Mouse (Mus musculus) adrenal gland (tissue): ENCODE results near the gene Sema3g.

Experiments used
- intact Hi-C: fragments of 180-260 bp; cut with DNase I; formaldehyde crosslinking; loops from one replicate; pipeline ENCODE4 v1.15.1; 2025
- long read RNA-seq, 2 experiments: library from polyadenylated mRNA; unstranded; transcript quantifications; one replicate each; pipeline ENCODE4 v2.0.0; 2020; ENCODE audit warnings: borderline replicate concordance in 1 of 2; ENCODE audit not compliant: insufficient replicate concordance in 1 of 2

Gene Sema3g
- long read RNA-seq, experiment 1, partial matches to known transcripts, result 0 of 1 reads
- long read RNA-seq, experiment 1, other reads (novel, unspliced or antisense), result 1 of 1 reads
- long read RNA-seq, experiment 2, result 0 reads

DNA sequence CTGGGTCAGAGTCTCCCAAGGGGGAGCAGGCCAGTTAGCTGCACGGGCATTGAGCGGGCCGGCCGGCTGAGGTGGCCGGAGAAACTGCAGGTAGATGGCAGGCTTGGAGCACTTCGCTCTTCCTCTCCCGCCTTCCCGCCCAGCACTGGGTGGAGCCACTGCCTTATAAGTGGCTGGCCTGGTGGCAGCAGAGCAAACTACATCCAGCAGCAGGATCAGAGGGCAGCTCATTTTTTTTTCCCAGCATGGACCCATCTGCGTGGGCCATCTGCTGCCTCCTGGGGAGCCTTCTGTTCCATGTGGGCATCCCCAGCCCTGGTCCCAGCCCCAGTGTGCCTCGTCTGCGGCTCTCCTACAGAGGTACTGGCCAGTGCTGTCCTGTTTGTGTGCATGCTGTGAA lies at the start of gene Sema3g:
Gene Sema3g, plus strand, starts transcription at position 195 of the 400 bp plus-strand sequence.
- intact Hi-C loops, result loop anchor here (5.0 kb wide), 1 partner anchor 115 kb away; no protein-coding TSS in a partner anchor

DNA sequence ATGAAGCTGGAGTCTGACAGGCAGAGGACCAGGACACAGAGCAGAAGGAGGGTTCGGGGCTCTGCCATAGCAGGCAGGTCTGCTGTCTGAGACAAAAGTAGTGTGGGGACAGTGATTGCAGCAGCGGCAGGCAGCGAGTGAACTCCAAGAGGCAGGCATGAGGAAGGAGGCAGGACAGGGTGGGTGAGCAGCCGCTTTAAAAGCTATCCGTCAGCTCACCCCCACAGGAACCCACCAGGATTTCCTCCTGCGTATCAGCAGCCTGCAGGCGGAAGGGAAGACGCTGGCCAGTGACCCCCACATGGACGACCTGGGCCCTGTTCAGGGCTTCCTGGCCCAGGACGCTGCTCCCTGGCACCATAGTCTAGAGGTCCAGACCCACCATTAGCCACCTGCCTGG lies 49.2 kb upstream of the Sema3g start, which contains the start of gene Stab1:
Gene Stab1, minus strand, starts transcription at position 217 of the 400 bp plus-strand sequence.
- intact Hi-C loops, result no loop called here

DNA sequence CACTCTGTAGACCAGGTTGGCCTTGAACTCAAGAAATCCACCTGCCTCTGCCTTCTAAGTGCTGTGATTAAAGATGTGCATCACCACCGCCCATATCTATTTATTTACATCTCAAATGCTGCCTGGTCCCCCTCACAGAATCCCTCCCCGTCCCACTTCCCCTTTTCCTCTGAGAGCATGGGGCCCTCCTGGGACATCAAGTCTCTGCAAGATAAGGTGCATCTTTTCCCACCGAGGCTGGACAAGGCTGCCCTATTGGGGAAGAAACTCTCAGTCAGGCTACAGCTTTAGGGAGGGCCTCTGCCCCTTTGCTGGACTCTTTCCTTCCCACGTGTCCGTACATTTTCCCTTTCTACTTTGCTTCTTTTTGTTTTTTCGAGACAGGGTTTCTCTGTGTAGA lies 48.2 kb upstream of the Sema3g start:
- intact Hi-C loops, result no loop called here

DNA sequence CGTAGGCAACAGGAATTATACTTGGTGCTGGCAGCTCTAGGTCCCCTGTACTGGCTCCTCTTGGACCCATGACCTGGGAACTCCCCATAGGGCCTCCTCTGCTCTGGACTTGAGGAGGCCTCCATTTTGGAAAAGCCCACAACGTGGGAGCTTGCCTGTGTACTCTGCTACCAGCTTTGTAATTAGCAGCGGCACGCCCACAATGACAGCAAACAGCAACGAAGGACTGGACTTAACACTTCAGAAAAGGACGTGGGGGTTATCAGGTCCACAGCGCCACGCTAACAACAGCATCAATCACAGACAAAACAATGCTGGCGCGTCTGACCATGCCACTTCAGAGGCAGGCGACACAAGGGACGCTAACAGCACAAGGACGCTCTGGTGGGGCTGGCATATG lies 46.7 kb upstream of the Sema3g start:
- intact Hi-C loops, result no loop called here

DNA sequence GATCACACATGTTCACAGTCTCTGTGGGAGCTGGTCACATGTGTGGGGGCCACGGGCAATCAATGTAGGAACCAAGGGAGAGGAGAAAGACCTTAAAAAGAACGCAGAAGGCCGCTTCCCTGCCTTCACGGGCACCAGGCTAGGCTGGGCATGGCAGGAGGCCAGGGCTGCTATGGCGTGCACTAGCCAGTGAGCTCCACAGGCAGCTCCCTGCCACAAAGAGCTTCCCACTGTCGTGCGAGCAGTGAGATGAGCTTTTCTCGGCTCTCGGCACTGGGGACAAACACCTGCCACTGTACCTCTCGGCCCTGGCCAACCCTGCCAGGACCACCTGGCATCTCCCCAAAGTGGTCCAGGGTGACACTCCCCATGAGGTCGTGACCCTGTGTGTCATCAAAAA lies 46.3 kb upstream of the Sema3g start:
- intact Hi-C loops, result no loop called here

DNA sequence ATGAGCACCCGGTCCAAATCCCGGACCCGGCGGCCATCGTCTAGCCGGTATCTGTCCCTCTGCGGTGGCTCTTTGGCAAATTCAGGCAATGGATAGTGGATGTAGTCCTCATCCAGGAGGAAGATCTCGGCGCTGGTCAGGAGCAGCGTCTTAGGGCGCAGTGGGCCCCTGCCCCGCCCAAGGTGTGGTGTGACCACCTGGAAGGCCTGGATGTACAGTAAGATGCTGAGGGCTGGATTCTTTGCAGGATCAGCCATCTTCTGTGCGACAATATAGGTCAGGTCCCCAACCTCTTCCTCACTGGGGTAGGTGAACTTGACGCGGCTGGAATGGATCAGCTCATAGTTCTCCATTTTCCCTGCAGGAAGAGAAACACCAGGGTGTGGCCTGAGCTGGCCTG lies 45.8 kb upstream of the Sema3g start:
- intact Hi-C loops, result no loop called here

DNA sequence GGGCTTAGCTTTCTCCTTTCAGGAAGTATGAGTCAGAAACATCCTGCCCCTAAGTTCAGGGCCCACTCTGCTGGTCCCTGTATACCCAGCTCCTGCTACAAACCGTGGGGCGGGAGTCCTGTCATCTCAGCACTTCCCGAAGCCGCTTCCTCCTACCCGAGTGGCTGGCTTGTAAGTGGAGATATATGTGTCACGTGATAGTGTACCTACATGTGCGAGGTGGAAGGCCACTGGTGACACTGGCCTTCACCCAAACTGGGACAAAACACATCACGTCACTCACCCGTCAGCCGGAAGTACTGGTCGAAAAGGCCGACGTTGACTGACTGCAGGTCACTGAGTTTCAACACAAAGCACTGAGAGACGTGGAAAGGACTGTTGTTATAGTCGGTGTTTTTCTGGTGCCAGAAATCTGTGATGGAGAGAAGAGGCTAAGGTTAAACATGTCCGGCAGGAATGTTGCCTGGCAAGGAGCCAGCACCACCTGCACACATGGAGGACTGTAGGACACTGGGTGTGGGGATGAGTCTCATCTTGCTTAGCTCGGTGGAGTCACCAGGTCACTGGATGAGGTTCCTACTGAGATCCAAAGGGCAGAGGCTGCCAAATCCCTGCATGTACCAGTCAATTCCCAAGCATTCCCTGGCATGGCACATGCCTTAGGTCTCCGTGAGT lies 44.7 kb upstream of the Sema3g start:
- intact Hi-C loops, result no loop called here

DNA sequence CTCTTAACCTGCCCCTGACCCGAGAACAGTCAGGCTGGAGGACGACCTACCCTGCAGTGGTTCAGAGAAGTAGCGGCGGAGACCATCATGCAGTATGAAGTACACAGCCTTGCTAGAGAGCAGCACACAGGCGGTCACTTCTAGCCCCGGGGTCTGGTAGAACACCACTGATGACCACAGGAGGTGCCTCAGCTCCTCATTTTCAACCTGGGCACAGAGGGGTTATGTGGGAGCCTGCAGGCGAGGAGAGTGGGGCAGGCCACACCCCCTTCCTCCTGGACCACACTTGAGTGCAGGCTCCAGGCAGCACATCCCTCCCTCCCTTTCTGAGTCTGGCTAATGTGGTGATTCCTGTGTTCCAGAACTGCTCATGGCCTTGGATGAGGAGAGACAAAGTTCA lies 44.1 kb upstream of the Sema3g start:
- intact Hi-C loops, result no loop called here

DNA sequence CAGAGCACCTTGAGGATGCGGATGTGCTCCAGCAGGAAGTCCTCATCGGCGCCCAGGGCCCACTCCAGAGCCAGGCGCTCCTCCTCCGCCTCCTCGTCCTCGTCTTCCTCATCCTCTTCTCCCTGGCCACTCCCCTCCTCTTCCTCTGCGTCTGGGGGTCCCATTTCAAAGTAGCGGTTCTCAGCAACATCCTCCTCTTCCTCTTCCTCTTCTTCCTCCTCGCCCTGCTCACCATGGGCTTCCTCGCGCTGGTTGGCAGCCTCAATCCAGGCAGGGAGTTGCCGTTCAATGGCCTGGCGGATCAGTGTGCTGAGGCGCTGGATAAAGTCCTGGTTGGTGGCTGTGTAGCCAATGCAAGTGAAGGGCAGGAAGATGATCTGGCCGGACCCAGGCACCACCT lies 40.4 kb upstream of the Sema3g start:
- intact Hi-C loops, result no loop called here

DNA sequence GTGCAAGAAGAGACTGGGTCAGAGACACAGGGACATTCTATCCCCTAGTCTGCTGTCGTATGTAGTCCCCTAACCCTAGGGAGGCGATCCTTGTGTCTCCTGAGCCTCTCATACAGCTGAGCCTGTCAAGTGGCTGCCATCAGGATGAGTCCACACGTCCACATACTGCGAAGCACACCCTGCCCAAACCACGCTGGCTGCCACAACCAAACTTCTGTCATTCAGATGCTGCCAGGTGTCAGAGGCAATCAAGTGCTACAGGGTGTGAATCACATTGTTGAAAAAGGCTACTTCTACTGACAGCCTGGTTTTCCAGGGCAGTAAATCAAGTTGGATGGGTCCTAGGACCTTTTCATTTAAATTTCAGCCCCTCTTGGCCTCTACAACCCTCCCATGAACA lies 39.9 kb upstream of the Sema3g start:
- intact Hi-C loops, result no loop called here

DNA sequence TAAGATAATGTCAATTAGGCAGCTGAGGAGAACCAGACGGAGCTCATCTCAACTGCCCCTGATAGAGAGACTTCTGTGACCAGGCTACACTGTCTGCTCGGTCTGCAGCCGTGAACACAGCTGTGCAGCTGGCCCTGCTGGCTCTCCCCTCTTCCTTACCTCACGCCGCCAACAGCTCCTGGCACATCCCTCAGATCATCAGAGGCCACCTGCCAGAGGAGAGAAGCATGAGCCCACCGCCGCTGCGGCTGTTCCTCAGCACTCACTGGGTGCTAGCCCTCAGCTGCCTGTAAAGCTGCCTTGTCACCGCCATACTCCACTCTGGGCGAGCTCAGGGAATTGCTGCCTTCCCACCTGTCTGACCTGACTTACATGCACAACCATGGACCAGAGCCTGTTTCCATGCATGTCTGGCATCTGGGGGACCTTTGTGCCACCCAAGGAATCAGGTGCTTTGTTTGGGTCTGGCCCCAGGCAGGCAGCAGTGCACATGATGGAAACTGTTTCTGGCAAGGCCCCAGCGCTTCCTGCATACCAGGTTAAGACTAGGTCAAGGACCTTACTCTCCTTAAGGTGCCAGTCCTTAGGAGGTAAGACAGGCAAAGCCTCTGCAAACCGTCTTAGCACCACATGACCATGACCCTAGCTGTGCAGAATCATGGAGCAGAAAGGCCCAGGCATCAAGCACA lies 37.8 kb upstream of the Sema3g start:
- intact Hi-C loops, result loop anchor here (5.0 kb wide), 1 partner anchor 48 kb away; the partner anchor contains the start of gene Nt5dc2

DNA sequence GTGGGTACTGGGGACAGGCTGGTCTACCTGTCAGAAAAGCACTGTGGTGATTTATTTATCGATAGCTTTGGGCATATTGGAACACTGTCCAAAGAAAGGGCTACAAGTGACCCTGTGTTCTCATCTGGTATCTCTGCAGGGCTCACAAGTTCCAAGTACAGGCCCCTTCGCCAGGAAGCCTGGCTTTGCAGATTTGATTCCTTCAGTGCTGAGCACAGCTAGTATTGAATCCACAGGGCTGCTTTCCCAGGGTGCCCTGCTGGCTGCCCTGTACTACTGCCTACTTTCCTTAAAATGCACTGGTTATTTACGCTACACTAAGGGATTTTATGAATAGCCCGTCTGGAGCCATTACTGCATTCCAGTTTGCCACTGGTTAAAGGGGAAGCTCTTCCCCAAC lies 36.1 kb upstream of the Sema3g start:
- intact Hi-C loops, result loop anchor here (5.0 kb wide), 1 partner anchor 49 kb away; the partner anchor contains the start of gene Nt5dc2

DNA sequence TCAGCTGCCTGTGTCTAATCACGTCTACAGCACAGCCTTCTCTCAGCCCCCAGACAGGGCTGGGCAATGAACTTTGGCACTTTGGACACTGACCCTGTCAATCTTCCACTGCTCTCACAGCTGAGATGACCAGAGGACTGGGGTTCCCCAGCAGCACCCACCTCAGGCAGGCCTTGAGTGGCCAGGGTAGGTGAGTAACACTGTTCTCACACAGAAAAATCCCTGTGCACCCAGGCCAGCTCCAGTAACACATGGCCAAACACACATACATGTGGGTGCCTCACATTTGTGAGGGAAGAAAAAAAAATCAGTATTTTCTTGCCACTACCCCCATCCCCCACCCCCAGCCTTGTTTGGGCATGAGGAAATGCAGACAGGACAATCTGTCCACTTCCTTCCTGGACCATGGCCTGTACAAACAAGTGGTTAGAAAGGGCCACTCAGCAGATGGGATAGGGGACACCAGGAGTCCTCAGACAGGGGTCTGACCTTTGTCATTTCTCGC lies 34.8 kb upstream of the Sema3g start:
- intact Hi-C loops, result loop anchor here (5.0 kb wide), 1 partner anchor 51 kb away; the partner anchor contains the start of gene Nt5dc2

DNA sequence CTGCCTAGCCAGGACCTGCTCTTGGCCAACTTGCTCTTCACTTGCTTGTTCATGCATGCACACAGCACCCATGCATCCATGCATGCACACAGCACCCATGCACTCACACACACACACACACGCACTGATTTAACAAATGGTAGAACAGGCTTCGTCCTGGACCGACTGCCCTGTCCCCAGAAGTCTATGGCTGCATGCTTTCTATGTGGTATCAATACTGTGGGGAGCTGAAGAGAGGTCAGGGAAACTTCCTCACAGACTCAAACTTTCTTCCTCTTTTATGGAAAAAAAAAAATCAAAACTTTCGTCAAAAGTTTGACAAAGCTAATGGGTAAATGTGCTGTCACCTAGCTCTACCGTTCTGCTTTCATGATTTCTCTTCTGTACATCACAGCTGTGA lies 34.1 kb upstream of the Sema3g start:
- intact Hi-C loops, result loop anchor here (5.0 kb wide), 1 partner anchor 51 kb away; the partner anchor contains the start of gene Nt5dc2

DNA sequence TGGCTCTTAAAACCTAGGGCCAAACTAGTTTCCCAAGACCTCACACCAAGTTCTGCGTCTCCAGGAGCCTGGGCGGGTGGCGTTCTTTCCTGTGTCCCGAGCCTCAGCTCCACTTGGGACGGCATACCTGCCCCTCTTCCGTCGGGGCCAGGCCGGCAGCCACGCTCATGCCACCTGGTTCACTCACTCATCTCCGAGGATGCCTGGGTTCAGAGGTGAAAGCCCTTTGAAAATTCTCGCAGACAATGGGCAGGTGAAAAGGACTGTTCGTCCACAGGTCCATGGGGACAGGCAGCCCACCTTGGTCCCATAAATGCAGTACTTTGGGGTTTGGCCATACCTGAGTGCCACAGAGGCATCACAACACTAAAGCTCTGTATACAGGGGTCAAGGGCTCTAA lies 33.5 kb upstream of the Sema3g start:
- intact Hi-C loops, result loop anchor here (5.0 kb wide), 1 partner anchor 52 kb away; the partner anchor contains the start of gene Nt5dc2

DNA sequence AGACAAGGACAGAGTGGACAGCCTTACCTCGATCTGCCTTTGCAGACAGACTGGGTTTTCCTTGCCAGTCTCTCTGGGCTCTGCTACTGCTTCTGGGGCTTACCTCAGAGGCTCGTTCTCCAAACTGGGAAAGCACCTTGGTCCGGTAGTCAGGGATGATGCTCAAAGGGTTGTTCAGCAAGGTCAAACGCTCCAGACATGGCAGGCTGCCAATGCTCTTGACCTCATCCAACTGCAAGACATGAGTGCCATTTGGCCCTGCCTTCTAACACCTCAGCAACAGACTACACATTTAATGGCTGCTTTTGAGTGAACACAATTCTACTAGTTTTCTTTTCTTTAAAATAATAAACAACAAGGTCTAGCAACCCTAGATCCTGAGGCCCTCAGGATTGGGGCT lies 31.0 kb upstream of the Sema3g start:
- intact Hi-C loops, result no loop called here

DNA sequence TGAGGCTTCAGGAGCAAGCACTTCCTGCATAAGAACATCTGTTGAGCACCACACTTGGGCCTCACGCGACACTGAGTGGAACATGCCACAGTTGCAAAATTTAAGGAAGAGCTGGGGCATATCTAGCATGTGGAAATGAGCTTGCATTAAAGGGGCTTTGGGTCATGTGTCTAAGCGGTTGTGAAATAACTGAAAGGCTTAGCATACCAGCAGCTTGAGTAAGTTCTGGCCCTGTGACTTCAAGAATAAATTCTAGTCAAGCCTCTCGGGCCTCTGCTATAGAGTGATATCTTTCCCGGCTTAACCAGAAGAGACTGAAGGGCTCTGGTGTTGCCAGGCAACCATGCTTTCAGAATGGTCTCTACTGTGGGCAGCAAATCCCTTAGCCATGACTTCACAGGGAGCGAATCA lies 28.9 kb upstream of the Sema3g start:
- intact Hi-C loops, result no loop called here

DNA sequence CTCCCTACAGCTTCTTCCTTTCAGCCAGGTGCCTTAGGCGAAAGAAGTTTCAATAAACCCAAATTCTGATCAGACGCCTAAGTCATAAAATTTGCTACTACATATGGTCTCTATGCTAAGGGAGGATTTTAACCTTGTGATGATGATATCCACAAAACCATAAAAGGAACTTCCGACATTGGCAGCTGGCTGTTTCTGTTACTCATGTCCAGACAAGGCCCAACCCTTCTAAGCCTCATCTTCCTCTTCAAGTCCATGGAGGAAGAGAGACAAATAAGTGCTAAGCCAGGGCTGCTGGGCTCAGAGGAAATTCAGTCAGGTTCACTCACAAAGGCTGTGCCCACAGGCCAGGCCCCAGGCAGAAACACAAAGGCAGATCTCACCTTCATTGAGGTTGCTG lies 28.3 kb upstream of the Sema3g start:
- intact Hi-C loops, result no loop called here

DNA sequence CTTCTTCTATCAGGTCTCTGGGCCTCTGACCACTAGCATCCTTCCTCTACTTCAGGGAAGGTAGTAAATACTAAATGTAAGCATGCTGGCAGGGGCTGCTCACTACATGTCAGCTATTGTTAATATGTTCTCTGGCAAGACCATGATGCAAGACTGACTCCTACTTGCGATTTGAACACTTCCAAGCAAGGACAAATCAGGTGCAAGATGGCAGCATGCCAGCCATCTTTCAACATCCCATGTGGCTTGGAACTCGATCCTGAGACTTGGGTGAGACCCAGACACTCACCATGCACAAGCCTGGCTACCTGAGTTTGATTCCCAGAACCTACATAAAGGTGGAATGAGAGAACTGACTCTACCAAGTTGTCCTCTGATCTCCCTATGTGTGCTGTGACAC lies 25.7 kb upstream of the Sema3g start:
- intact Hi-C loops, result loop anchor here (10.0 kb wide), 1 partner anchor 167 kb away; no protein-coding TSS in a partner anchor

DNA sequence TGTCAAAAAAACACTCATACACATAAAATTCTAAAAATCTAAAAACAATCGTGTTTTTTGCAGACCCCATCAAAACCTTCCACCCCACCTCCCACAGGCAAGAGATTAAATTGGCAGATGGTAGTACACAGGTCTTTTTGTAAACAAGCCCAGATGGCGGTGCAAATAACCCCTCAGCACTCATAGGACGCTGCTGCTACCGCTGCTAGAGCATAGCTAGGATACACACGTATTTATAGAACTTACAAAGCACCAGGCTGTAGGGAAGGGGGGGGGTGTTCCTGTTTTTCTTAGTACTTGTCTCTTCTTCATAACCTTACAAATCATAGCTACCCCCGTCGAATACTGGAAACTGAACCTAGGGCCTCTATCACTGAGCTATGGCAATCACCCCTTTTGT lies 23.9 kb upstream of the Sema3g start:
- intact Hi-C loops, result loop anchor here (10.0 kb wide), 1 partner anchor 169 kb away; no protein-coding TSS in a partner anchor

DNA sequence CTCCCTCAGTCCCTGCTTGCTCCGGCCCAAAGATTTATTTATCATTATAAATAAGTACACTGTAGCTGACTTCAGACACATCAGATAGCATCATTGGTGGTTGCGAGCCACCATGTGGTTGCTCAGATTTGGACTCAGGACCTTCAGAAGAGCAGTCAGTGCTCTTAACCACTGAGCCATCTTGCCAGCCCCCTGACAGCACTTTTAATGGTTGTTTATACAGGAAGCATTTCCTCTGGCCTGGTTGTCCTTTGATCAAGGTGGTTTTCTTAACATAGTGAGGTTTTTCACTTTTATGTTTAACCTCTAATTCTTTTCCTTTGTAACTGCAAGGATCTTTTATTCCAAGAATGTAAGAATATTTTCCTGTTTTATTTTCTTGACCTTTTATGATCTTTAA lies 23.2 kb upstream of the Sema3g start:
- intact Hi-C loops, result loop anchor here (10.0 kb wide), 1 partner anchor 170 kb away; no protein-coding TSS in a partner anchor
